Mouse (Mus musculus): ENCODE measurements around the gene Cryzl2.
A peak's percentile ranks its signal among the peaks of the same experiment; 100 is the strongest.

Gene Cryzl2

DNA sequence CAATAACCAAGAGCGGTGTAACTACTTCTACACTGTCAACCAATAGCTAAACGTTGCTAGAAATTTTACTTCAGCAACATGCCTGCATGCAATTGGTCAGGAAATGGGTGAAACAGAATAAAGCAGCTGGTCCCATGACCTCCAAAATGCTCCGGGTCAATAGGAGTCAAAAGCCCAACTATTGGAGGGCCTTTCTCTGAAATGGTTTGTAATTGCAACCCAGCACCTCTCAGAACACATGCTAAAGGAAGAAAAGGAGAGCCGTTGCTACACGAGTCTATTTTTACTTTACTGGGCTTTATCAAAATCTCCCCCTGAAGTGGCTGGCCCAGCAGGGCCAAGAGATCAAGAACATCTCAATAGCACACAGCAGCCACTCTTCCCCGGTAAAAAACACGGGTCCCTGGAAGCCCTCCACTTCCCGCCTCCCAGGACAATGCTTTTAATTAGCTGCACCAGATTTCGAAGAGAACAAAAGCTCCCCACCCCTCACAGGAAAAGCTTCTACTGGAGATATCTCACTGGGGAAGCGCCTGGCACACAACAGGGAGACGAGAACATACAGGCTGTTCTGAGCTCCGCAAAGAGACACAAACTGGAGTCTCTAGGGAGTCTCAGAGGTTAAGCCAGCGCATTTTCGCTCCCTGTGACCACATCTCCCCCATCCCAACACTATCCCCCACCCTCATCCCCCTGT, 15.2 kb upstream of the Cryzl2 start:
- peak; percentile 59 to 65 for DNase-seq (ENCODE audit: low spot score in 2 of 2)

GRCm38 (mm10) chr1:157443723-157444561, 14.4 kb upstream of the Cryzl2 start:
- no peak for DNase-seq (ENCODE audit: low spot score in 2 of 2)

DNA sequence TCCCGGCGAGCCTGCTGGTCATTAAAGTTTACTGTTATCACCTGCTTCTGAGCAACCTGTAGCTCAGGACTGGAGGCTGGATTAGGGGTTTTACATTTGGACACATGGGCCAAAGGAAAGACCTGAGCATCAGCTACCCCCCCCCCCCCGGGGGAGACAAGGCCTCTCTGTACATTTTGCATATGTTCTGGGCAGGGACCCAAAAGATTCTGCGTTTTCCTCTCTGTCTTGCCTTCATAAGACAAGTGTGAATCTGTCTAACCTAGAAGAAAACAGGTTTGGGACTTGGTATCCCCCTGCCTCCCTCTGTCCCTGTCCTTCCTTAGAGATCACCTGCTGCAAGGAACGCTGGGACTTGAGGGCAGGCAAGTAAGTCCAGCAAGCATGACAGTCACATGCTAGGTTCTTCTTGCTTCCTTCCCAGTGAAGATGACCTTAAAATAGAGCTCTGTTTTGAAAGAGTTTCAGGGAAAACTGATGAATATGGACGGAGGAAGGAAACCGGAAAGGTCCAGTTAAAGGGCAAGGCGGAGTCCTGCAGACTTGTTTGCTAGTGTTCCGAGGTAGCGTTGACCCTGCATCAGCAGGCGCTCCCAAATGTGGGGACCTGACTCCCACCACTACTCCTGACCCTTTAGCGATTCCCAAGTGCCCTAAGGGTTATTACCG, 13.6 kb upstream of the Cryzl2 start:
- no peak for DNase-seq (ENCODE audit: low spot score in 2 of 2)

DNA sequence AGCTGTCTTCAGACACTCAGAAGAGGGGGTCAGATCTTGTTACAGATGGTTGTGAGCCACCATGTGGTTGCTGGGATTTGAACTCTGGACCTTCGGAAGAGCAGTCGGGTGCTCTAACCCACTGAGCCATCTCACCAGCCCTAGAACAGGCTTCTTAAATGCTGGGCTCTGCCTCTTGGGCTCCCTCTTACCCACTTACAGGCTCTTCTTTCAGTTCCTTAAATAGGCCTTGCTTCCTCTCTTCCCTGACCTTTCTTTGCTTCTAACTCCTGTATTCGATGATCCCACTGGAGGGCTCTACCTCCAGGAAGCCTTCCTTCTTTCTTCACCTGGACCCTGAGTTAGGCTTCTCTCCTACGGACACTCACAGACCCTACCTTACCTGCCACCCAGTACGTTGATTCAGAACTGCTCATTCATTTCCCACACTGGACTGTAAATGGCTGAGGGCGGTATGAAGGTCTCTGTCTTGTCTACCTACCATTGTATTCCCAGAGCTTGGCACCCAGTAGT, 12.9 kb upstream of the Cryzl2 start:
- DNase-seq (ENCODE audit: low spot score in 2 of 2) = no peak

DNA sequence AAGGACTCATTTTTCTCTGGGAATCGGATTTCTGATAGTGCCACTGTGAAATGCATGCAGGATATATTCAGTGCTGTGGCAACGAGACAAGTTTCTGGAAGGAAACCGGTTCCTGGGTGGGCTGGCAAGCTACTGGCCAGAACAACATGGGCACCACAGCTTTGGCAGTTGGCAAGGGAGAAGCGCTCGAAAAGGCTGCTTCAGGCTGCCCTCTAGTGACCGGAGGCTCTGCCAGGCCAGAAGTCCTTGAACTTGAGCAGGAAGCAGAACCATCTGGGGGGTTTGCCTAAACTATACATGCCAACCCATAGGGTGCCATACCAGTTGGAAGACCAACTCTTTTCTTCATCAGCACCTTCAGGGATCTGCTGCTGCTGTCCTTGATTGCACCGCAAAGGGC, 12.1 kb upstream of the Cryzl2 start:
- peak; percentile 80 to 84 for DNase-seq (ENCODE audit: low spot score in 2 of 2)

GRCm38 (mm10) chr1:157447142-157447541, 11.2 kb upstream of the Cryzl2 start:
- no peak for DNase-seq (ENCODE audit: low spot score in 2 of 2)

GRCm38 (mm10) chr1:157448164-157448804, 10.1 kb upstream of the Cryzl2 start:
- no peak for DNase-seq (ENCODE audit: low spot score in 2 of 2)

DNA sequence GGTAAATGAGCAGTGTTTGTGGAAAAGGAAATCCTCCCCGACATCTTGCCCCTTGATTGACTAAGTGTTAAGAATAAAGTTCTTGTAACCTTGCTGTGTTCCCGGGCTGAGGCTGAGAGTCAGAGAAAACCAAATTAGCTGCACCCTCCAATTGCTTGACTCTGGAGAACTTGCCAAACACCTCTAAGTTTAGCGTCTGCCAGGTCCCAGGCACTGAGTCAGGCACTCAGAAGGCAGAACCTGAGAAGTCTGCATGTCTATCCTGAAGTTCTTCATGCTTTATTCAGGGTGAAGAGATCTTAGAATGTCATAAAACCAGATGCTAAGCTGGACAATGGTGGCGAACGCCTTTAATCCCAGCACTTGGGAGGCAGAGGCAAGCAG, 9.6 kb upstream of the Cryzl2 start:
- DNase-seq (ENCODE audit: low spot score in 2 of 2) = no peak

GRCm38 (mm10) chr1:157449532-157449931, 8.8 kb upstream of the Cryzl2 start:
- DNase-seq (ENCODE audit: low spot score in 2 of 2) = no peak

GRCm38 (mm10) chr1:157449981-157450636, 8.3 kb upstream of the Cryzl2 start:
- DNase-seq (ENCODE audit: low spot score in 2 of 2) = no peak

- DNase-seq (ENCODE audit: low spot score in 2 of 2) = no peak
Measured at GRCm38 (mm10) chr1:157452284-157452683, 6.1 kb upstream of the Cryzl2 start.

DNA sequence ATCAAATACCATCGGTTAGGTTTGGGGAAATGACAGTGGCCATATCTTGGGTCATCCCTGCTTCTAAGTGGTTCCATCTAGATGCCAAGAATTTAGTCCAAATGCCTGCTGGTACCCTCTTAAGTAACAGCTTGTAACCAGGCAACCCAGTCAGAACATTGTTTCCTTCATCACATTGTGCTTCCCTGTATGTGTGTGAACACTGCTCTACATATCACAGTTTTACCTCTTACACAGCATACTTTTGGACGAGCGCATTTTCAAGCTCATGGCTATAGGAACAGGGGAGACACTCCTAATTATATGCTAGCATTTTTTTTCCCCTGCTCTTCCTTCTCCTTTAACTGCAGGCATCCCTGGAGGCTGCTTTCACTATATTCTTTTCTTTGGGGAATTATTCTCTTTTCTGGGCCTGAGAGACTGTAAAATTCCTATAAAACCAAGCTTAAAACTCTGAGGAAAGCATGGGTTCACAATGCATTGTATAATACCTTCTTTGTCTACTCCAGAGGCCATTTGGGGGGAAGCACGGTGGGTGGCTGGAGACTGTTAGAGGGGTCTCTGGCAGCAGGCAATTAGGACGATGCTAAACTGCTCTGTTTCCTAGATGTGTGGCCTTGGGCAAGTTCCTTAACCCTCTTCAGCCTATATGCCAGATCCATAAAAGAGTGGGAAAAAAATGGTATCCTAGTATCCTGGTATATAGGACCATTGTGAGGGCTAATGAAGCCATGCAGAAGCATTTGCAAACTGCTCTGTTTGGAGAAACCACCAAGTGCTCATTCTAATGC, 5.4 kb upstream of the Cryzl2 start:
- no peak for DNase-seq (ENCODE audit: low spot score in 2 of 2)

DNA sequence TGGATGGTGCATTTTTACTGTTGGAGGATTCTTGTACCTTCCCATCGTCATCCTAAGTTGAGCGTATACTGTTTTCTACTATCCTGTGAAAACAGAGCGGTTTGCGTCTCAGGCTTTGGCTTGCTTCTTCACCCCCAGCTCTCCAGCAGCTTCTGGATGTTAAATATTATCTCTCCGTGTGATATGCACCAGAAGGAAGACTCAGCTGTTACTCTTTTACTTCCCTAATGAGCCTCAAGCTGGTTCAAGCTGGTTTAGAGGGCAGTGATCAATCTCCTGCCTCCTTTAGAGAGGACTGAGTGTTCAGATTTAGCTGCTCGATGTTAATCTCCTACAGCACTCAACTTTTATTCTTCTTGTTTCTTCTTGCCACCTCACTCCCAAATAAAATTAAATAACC, 3.5 kb upstream of the Cryzl2 start:
- no peak for DNase-seq (ENCODE audit: low spot score in 2 of 2)

DNA sequence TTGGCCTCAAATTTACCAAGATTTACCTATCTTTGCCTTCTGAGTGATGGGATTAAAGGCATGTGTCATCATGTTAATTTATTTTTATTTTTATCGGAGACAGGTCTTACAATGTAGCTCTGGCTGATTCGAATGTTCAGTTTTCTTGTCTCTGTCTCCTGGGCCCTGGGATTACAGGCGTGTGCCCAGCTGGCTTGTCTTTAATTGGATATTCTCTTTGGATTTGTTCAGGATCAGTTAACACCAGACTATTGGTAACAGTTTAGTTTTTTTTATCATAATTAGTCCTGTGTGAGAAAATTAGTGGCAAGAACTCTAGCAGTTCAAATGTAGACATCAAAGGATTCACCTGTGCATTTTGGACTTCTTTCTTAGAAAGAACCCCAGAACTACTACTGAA, 588 bp upstream of the Cryzl2 start:
- DNase-seq (ENCODE audit: low spot score in 2 of 2) = no peak

DNA sequence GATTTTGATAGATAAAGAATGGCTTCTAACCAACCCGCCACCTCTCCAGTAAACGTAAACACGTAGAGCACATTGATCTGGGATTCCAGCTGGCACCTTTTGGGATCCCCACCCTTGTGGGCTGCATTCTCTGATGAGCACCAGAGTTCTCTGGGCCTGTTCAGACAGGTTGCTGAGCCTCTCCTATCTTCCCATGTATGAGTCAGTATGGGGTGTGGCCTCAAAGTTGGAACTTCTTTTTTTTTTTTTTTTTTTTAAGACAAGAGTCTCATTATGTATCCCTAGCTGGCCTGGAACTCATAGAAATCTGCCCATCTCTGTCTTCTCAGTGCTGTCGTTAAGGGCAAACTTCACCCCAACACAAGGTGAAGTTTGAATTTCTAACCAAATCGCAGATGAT, 1.5 kb downstream of the Cryzl2 start:
- DNase-seq (ENCODE audit: low spot score in 2 of 2) = no peak

- no peak for DNase-seq (ENCODE audit: low spot score in 2 of 2)
Measured at GRCm38 (mm10) chr1:157461276-157461675, 2.9 kb downstream of the Cryzl2 start.

DNA sequence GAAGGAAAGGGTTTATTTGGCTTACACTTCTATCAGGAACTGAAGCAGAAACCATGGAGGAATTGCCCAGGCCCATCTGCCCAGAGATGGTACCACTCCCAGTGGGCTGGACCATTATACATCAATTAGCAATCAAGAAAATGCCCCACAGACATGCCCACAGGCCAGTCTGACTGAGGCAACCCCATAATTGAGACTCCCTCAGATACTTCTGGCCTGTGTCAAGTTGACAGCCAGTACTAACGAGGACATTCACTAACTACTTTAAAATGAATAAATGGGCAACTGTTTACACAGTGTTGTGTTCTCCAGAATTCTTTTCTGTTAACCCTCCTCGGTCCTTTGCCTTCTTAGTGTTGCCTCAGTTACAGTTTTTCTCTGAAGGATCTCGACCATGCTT, 4.0 kb downstream of the Cryzl2 start:
- DNase-seq (ENCODE audit: low spot score in 2 of 2) = no peak

DNA sequence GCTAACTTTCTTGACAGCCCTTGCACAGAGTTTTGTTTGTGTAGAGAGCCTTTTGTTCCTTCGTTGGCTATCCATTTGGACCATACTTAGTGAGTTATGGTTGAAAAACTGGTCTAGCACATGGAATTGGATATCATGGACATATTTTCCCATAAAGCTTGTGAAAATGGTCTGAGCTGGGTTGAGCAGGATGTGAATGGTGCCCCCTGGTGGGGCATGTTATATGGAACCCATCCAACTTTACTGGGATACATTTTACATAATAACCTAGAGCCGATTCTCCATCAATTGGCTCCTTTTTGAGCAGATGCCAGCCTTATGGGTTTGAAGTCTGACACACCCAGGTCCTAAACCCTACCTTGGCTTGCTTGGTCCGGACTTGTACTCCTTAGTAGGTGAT, 6.8 kb downstream of the Cryzl2 start:
- DNase-seq (ENCODE audit: low spot score in 2 of 2) = peak in 1 of 2 experiments; percentile 49

- DNase-seq (ENCODE audit: low spot score in 2 of 2) = no peak
Measured at GRCm38 (mm10) chr1:157467866-157468265, 9.5 kb downstream of the Cryzl2 start.

DNA sequence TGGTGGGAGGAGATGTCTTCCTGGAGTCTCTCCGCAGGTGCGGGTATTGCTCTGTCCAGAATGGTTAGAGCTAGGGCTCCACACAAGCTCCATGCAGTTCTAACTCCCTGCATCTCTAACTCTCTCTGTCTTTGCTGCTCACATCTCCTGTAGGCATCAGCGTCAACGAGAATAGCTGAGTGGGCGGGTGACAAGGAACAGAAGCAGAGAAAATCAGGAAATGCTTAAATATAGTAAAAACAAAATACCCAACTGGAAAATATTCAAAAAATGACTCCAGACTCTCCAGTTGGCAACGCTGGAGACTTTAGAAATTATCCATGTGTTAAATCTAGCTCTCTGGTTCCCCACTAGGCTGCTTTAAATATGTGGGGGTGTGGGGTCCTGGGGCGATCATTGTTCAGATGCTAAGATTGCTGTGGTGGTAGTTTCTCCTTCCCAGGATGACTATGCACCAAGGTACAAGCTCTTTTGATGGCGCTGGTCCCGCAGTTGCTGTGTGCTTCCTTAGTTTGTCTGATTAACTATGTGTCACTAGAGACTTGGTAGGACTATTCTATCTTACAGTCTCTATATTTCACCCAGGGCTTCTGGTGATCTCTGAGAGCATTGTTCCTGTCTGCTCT, 12.5 kb downstream of the Cryzl2 start:
- peak; percentile 72 to 86 for DNase-seq (ENCODE audit: low spot score in 2 of 2)

All from right cerebral cortex, postnatal 10 days (tissue).